Mouse (Mus musculus): ENCODE results near the gene Gm45521. TPM values are rescaled to one million over a fixed set of nuclear protein-coding genes. Genes with fewer than 3 reads are reported as not detected.

The Gm45521 gene
- total RNA-seq, 2 experiments from 2014 or later = not detected

Other genes starting within 250 kb of the Gm45521 start
- not detected for gene Gm26661, start 165.7 kb upstream of the Gm45521 start, total RNA-seq (2021)
- gene Flnb, start 139.3 kb upstream of the Gm45521 start, total RNA-seq (2021) = 10 to 100 TPM; 20.7 to 44.9 TPM
- not detected for gene Dnase1l3, start 37.3 kb downstream of the Gm45521 start, total RNA-seq (2021)
- gene Abhd6, start 45.6 kb downstream of the Gm45521 start, total RNA-seq (2021) = 10 to 100 TPM; 63.4 to 74.0 TPM
- gene Rpp14, start 123.1 kb downstream of the Gm45521 start, total RNA-seq (2021) = 10 to 100 TPM; 31.0 to 38.3 TPM
- 10 to 100 TPM; 27.9 to 37.0 TPM for gene Pxk, start 140.9 kb downstream of the Gm45521 start, total RNA-seq (2021)
- gene Pdhb, start 215.7 kb downstream of the Gm45521 start, total RNA-seq (2021) = 100 to 1,000 TPM; 160 to 164 TPM